Mouse (Mus musculus): ENCODE measurements around the gene Ppp1r9b. TPM values are rescaled to one million over a fixed set of nuclear protein-coding genes. Genes with fewer than 3 reads are reported as not detected.

Gene Ppp1r9b
- polyA plus RNA-seq, 1 experiment from 2014 or later, result 8.6 TPM

DNA sequence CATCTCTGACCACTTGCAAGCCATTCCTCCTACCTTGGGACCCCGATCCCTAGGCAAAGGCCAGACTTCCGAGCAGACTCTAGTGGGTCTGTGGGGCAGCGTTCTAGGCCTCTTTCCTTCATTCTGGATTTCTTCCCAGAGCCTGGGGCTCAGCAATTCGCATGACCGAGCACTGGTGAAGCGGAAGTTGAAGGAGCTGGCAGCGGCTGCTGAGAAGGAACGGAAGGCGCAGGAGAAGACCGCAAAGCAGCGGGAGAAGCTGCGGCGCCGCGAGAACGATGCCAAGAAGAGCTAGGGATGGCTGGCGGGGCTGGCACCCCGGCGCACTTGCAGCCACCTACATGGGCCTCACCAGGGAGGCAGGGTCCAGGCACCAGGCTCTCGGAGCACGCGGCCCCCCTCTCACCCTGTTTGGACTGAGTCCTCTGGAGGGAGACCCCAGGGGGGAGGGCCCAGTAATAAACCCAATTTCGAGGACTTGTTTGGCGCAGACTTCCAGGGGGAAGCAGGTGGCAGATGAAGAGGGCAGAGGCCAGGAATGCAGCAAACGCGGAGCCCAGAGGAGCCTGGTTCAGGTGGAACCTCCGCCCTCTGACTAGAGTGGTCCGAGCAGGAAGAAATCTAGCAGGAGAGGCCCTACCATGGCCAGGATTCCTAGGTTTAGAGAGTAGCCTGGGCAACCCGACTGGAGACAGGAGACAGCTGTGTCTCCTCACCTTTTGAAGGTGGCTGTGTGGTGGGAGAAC lies 33.8 kb downstream of the Ppp1r9b start:
- H3K27me3 ChIP-seq (ENCODE audit: control insufficient read depth, insufficient read depth, low read length), result peaks cover 6% of the 10 kb centered on the region; the same call in 1 of the 2 replicates
- ATAC-seq (ENCODE audit: insufficient number of reproducible peaks, insufficient read depth, low FRiP score, low read depth), result no peak
- H3K9me3 ChIP-seq (ENCODE audit: control insufficient read depth, low read length), result 0 out of 2 replicates have a peak, but pooled peaks cover 3% of the 10 kb centered on the region
- H3K27ac ChIP-seq (replicated peaks in 1 of 2; ENCODE audit: control insufficient read depth in 1 of 2, insufficient read depth in 1 of 2, low read depth in 2 of 2, low read length in 2 of 2), result no peak overlapping the region
- no peak overlapping the region for H3K9ac ChIP-seq (ENCODE audit: low read length)
- WGBS, result 65% methylated on average over 29 of the region's 29 CpGs
- H3K4me2 ChIP-seq (ENCODE audit: low read length), result no peak overlapping the region
- H3K4me1 ChIP-seq (ENCODE audit: control insufficient read depth in 2 of 2, insufficient read depth in 2 of 2, low read length in 2 of 2), result no peaks in the 10 kb centered on the region; a peak in 1 of 4 replicates
- H3K36me3 ChIP-seq (ENCODE audit: control insufficient read depth, insufficient read depth, low read length), result peaks cover 85% of the 10 kb centered on the region
- H3K4me3 ChIP-seq (ENCODE audit: control insufficient read depth in 1 of 2, insufficient read depth in 1 of 2, low read depth in 1 of 2, low read length in 2 of 2), result no peak overlapping the region

DNA sequence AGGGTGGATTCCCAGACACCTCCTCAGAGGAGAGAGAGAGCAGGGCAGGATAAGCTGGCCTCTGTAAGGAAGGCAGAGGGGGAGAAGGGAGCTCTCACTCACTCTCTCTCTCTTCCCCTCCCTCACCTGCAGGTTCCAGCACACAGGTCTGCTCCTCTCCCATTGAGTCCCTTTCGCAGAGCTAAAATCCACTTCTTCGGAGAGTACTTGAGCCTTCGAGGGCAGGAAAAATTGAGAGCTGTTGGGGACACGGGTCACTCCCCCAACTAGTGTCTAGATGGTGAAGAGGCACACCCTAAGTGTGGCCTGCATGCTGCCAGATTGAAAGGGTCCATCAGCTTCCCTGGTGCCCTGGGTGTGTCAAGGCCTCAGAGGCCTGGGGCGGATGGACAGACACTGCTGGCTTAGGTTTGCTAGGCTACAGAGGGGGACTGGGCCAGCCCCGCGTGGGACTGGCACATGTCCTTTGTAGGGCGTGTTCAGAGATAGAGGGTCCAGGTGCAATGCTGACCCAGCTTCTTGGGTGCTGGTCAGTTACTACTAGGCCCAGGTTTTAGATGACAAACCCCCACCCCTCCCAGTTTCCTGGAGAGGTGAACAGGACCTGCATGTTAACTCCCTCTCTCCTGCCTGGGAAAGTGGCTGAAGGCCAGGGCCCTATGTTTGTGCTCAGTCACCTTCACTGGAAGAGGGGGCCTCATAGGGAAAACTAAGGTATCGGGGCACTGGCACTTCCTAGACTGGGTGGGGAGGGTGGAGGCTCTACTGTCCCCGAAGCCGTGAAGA lies 34.6 kb downstream of the Ppp1r9b start:
- Histone ChIP-seq H3K27ac (replicated peaks in 1 of 2; ENCODE audit: control insufficient read depth in 1 of 2, insufficient read depth in 1 of 2, low read depth in 2 of 2, low read length in 2 of 2) (no peak overlapping the region), H3K36me3 (ENCODE audit: control insufficient read depth, insufficient read depth, low read length) (peaks cover 83% of the 10 kb centered on the region), H3K9me3 (ENCODE audit: control insufficient read depth, low read length) (0 out of 2 replicates have a peak, but pooled peaks cover 3% of the 10 kb centered on the region), H3K4me2 (ENCODE audit: low read length) (no peak overlapping the region), H3K4me1 (ENCODE audit: control insufficient read depth in 2 of 2, insufficient read depth in 2 of 2, low read length in 2 of 2) (no peaks in the 10 kb centered on the region; a peak in 1 of 4 replicates), H3K27me3 (ENCODE audit: control insufficient read depth, insufficient read depth, low read length) (no peaks in the 10 kb centered on the region), H3K9ac (ENCODE audit: low read length) (no peak overlapping the region), H3K4me3 (ENCODE audit: control insufficient read depth in 1 of 2, insufficient read depth in 1 of 2, low read depth in 1 of 2, low read length in 2 of 2) (no peak overlapping the region)
- ATAC-seq (ENCODE audit: insufficient number of reproducible peaks, insufficient read depth, low FRiP score, low read depth), result 0 out of 2 replicates have a peak, but pooled peaks have one; percentile 11
- 82% methylated on average over 11 of the region's 11 CpGs for WGBS

DNA sequence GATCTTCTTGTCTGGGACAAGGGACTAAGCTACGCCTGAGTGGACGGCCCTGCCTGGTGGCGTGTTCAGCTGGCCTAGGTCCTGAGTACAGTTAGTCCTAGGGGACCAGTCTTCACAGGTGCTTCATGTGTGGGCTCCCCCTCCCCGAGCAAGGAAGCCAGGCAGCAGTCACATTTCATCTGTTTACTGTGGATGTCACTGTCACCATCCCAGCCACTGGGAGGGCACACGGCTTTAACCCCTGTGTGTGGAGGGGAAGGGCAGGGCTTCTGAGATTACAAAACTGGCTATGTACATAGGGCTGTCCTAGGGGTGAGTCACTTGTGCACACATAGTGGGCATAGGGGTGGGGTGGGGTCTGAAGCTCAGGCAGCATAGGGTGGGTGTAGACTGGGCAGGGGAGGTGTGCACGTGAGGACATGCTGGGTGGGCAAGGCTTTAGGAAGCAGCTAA lies 35.3 kb downstream of the Ppp1r9b start:
- Histone ChIP-seq H3K4me2 (ENCODE audit: low read length) (no peak overlapping the region), H3K27ac (replicated peaks in 1 of 2; ENCODE audit: control insufficient read depth in 1 of 2, insufficient read depth in 1 of 2, low read depth in 2 of 2, low read length in 2 of 2) (no peak overlapping the region), H3K36me3 (ENCODE audit: control insufficient read depth, insufficient read depth, low read length) (peaks cover 82% of the 10 kb centered on the region), H3K9me3 (ENCODE audit: control insufficient read depth, low read length) (0 out of 2 replicates have a peak, but pooled peaks cover 3% of the 10 kb centered on the region), H3K4me3 (ENCODE audit: control insufficient read depth in 1 of 2, insufficient read depth in 1 of 2, low read depth in 1 of 2, low read length in 2 of 2) (no peak overlapping the region), H3K4me1 (ENCODE audit: control insufficient read depth in 2 of 2, insufficient read depth in 2 of 2, low read length in 2 of 2) (no peaks in the 10 kb centered on the region; a peak in 1 of 4 replicates), H3K9ac (ENCODE audit: low read length) (no peak overlapping the region), H3K27me3 (ENCODE audit: control insufficient read depth, insufficient read depth, low read length) (no peaks in the 10 kb centered on the region)
- no peak for ATAC-seq (ENCODE audit: insufficient number of reproducible peaks, insufficient read depth, low FRiP score, low read depth)
- 78% methylated on average over 6 of the region's 6 CpGs for WGBS

DNA sequence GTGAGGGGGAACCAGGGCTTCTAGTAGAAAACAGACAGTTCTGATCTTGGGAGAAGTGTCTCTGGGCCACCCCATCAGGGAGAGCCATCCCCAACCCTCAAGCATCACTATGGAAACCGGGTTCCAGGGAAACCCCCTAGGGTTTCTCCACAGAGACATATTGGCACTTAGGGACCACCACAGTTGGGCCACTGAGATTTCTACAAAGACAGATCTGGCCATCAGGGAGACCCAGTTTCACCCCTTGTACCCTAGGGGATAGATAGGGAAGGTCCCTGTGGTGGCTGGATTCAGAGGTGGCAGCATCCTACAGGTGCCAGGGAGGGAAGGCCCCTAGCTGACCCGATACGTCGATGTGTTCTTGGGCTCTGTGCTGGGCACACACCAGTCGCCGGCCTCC lies 36.0 kb downstream of the Ppp1r9b start:
- H3K36me3 ChIP-seq (ENCODE audit: control insufficient read depth, insufficient read depth, low read length), result peaks cover 84% of the 10 kb centered on the region
- no peak overlapping the region for H3K27ac ChIP-seq (replicated peaks in 1 of 2; ENCODE audit: control insufficient read depth in 1 of 2, insufficient read depth in 1 of 2, low read depth in 2 of 2, low read length in 2 of 2)
- no peak overlapping the region for H3K4me2 ChIP-seq (ENCODE audit: low read length)
- no peak overlapping the region for H3K9ac ChIP-seq (ENCODE audit: low read length)
- H3K4me1 ChIP-seq (ENCODE audit: control insufficient read depth in 2 of 2, insufficient read depth in 2 of 2, low read length in 2 of 2), result no peaks in the 10 kb centered on the region; a peak in 1 of 4 replicates
- 0 out of 2 replicates have a peak, but pooled peaks cover 3% of the 10 kb centered on the region for H3K9me3 ChIP-seq (ENCODE audit: control insufficient read depth, low read length)
- H3K4me3 ChIP-seq (ENCODE audit: control insufficient read depth in 1 of 2, insufficient read depth in 1 of 2, low read depth in 1 of 2, low read length in 2 of 2), result no peak overlapping the region
- H3K27me3 ChIP-seq (ENCODE audit: control insufficient read depth, insufficient read depth, low read length), result no peaks in the 10 kb centered on the region
- no peak for ATAC-seq (ENCODE audit: insufficient number of reproducible peaks, insufficient read depth, low FRiP score, low read depth)
- WGBS, result 75% methylated on average over 6 of the region's 6 CpGs

DNA sequence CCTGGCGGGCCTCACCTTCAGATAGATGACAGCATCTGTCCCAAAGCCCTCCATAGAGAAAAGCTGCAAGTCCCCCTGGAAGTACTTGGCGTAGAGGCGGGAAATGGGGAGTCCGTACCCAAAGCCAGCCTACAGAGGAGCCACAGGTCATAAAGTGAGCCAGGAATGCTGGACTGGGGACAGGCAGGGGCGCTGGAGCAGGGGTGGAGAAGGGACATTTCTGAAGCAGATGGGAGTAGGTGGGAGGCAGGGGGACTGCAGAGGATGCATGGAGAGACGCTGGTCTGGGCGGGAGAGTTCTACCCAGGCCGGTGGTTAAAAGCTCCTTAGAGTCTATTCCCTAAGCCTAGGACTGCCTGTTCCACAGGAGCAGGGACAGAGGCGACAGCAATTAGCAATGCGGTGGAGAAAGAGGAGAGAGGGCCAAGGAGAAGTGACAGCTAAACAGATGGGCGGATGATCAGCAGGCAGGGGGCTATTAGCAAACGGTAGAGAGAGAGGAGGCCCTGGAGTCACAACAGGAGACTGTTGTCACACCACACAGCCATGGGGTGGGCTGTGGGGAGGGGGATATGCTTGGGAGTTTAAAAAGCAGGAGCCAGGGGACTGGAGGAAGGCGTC lies 37.1 kb downstream of the Ppp1r9b start:
- ATAC-seq (ENCODE audit: insufficient number of reproducible peaks, insufficient read depth, low FRiP score, low read depth), result no peak
- H3K9me3 ChIP-seq (ENCODE audit: control insufficient read depth, low read length), result no peaks in the 10 kb centered on the region
- no peaks in the 10 kb centered on the region for H3K27me3 ChIP-seq (ENCODE audit: control insufficient read depth, insufficient read depth, low read length)
- WGBS, result 42% methylated on average over 13 of the region's 13 CpGs
- no peak overlapping the region for H3K27ac ChIP-seq (replicated peaks in 1 of 2; ENCODE audit: control insufficient read depth in 1 of 2, insufficient read depth in 1 of 2, low read depth in 2 of 2, low read length in 2 of 2)
- no peak overlapping the region for H3K4me3 ChIP-seq (ENCODE audit: control insufficient read depth in 1 of 2, insufficient read depth in 1 of 2, low read depth in 1 of 2, low read length in 2 of 2)
- no peak overlapping the region for H3K4me2 ChIP-seq (ENCODE audit: low read length)
- H3K36me3 ChIP-seq (ENCODE audit: control insufficient read depth, insufficient read depth, low read length), result peaks cover 82% of the 10 kb centered on the region
- no peaks in the 10 kb centered on the region; a peak in 1 of 4 replicates for H3K4me1 ChIP-seq (ENCODE audit: control insufficient read depth in 2 of 2, insufficient read depth in 2 of 2, low read length in 2 of 2)
- H3K9ac ChIP-seq (ENCODE audit: low read length), result no peak overlapping the region

DNA sequence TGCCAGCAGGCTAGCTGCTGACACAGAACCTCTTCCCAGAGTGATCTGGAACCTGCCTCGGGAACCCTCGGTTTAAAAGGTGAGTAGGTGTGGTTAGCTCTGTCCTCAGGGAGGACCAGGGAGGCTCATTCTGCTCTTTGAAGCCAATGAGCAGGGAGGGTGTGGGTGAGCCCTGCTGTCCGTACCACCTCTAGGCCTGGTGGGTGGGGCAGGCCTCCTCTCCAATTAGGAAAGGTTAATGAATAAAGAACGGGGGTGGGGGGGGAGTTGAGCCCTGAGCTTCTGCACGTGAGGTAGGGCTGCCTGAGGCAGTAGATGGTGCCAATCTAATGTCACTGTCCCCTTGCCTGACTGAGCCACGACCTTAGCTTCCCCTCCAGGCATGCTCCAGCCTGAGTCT lies 42.1 kb downstream of the Ppp1r9b start:
- H3K4me1 ChIP-seq (ENCODE audit: control insufficient read depth in 2 of 2, insufficient read depth in 2 of 2, low read length in 2 of 2), result peaks cover 7 to 14% of the 10 kb centered on the region in 2 experiments; a peak in 2 of 4 replicates
- H3K27ac ChIP-seq (replicated peaks in 1 of 2; ENCODE audit: control insufficient read depth in 1 of 2, insufficient read depth in 1 of 2, low read depth in 2 of 2, low read length in 2 of 2), result no peak overlapping the region
- H3K4me3 ChIP-seq (ENCODE audit: control insufficient read depth in 1 of 2, insufficient read depth in 1 of 2, low read depth in 1 of 2, low read length in 2 of 2), result no peak overlapping the region
- no peak for ATAC-seq (ENCODE audit: insufficient number of reproducible peaks, insufficient read depth, low FRiP score, low read depth)
- no peaks in the 10 kb centered on the region for H3K27me3 ChIP-seq (ENCODE audit: control insufficient read depth, insufficient read depth, low read length)
- H3K4me2 ChIP-seq (ENCODE audit: low read length), result no peak overlapping the region
- H3K9me3 ChIP-seq (ENCODE audit: control insufficient read depth, low read length), result no peaks in the 10 kb centered on the region
- no peak overlapping the region; the same call in 1 of the 2 replicates for H3K9ac ChIP-seq (ENCODE audit: low read length)
- WGBS, result 49% methylated on average over 6 of the region's 6 CpGs
- H3K36me3 ChIP-seq (ENCODE audit: control insufficient read depth, insufficient read depth, low read length), result peaks cover 72% of the 10 kb centered on the region

DNA sequence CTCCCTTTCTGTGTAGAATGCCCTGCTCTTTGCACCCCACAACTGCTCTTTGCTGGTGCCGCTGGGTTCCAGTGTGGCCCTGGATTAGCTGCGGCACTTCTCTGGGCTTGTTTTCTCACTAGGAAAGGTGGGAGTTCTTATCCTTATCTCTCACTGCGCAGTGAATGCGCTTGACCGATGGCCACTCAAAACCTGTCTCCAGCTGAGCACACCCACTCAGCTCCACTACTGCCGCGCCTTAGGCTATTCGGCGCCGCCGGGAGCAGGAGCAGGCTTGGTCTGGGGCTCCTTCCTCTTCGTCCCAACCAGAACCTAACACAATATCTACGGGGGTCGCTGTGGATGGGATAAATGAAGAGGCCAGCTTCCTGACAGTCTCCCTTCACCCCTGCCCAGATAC lies 42.8 kb downstream of the Ppp1r9b start:
- Histone ChIP-seq H3K4me3 (ENCODE audit: control insufficient read depth in 1 of 2, insufficient read depth in 1 of 2, low read depth in 1 of 2, low read length in 2 of 2) (no peak overlapping the region), H3K4me2 (ENCODE audit: low read length) (0 out of 2 replicates have a peak overlapping the region, but pooled peaks have one; percentile 8), H3K36me3 (ENCODE audit: control insufficient read depth, insufficient read depth, low read length) (peaks cover 73% of the 10 kb centered on the region), H3K9me3 (ENCODE audit: control insufficient read depth, low read length) (no peaks in the 10 kb centered on the region), H3K27ac (replicated peaks in 1 of 2; ENCODE audit: control insufficient read depth in 1 of 2, insufficient read depth in 1 of 2, low read depth in 2 of 2, low read length in 2 of 2) (no peak overlapping the region), H3K4me1 (ENCODE audit: control insufficient read depth in 2 of 2, insufficient read depth in 2 of 2, low read length in 2 of 2) (peaks cover 7 to 14% of the 10 kb centered on the region in 2 experiments; a peak in 2 of 4 replicates), H3K27me3 (ENCODE audit: control insufficient read depth, insufficient read depth, low read length) (no peaks in the 10 kb centered on the region), H3K9ac (ENCODE audit: low read length) (peak overlapping the region; percentile 38; the same call in 1 of the 2 replicates)
- ATAC-seq (ENCODE audit: insufficient number of reproducible peaks, insufficient read depth, low FRiP score, low read depth), result no peak
- WGBS, result 20% methylated on average over 14 of the region's 14 CpGs
